Mouse (Mus musculus): ENCODE measurements around the gene Plekhh3.

Plekhh3 gene

GRCm38 (mm10) chr11:101170811-101171610 is at the start of gene Plekhh3:
Plekhh3 (minus strand) TSS chr11:101171351.
- in situ Hi-C loops (cut with MboI): no loop called here

DNA sequence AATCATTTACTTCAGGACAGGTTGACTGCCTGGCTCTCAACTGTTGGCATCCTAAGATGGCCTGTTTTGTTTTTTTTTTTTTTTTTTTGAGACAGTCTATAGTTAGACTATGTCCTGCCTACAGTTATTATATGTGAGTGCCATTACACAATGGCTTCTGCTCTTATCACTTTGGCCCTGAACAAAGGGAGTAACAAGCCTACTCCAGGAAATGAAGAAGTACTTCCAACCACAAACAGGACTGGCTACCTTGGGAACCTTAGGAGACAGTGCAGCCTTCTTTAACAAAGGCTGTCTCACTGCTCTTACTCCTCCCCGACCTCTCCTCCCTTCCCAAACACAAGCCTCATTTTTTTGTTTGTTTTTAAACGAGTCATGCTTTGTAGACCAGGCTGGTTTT is 49.7 kb upstream of the Plekhh3 start:
- in situ Hi-C loops (cut with MboI): no loop called here

- in situ Hi-C loops (cut with MboI): no loop called here
These were observed 47.4 kb upstream of the Plekhh3 start for GRCm38 (mm10) chr11:101218436-101219055.

DNA sequence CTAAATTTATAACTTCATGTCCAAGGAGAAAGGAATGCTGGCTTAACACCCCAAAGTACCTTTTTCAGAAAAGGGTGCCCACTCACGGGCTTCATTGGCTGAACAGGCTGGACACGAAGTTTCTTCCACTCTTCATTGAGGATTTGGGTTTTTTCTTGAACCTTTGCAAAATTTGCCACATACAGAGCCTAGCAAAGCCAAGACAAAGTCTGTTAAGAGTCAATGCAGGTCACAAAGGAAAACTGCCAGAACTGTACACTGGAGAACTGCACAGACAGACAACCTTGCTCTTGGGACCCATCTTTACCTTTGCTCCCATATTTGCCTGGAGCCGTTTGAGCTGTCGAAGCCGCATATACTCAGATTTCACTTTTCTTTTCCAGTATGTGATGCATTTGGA is 45.8 kb upstream of the Plekhh3 start:
- in situ Hi-C loops (cut with MboI): no loop called here

- in situ Hi-C loops (cut with MboI): loop anchor here (5.0 kb wide), 1 partner anchor 35 kb away; the partner anchor contains the start of gene Ramp2
These were observed 40.8 kb upstream of the Plekhh3 start for GRCm38 (mm10) chr11:101211970-101212369.

DNA sequence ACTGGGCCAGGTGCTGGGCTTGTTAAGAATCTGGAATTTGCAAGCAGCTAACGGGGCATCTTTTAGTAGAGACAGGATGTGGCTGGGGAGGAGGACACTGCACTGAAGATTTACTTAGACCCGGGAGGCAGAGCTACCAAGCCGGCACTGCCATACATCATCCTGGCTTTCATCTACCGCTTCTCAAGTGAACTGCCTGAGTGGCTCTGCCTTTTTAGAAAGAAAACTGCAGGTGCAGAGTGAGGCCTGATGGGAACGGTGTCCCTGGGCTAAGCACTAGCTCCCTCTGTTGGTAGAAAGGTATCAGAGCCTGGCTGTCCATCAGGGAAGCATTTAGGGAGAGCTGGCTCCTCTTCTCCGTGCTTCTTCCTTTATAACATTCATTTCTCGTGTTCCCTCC is 29.8 kb upstream of the Plekhh3 start:
- in situ Hi-C loops (cut with MboI): no loop called here

- in situ Hi-C loops (cut with MboI): no loop called here
These were observed 28.4 kb upstream of the Plekhh3 start for GRCm38 (mm10) chr11:101199555-101199954.

DNA sequence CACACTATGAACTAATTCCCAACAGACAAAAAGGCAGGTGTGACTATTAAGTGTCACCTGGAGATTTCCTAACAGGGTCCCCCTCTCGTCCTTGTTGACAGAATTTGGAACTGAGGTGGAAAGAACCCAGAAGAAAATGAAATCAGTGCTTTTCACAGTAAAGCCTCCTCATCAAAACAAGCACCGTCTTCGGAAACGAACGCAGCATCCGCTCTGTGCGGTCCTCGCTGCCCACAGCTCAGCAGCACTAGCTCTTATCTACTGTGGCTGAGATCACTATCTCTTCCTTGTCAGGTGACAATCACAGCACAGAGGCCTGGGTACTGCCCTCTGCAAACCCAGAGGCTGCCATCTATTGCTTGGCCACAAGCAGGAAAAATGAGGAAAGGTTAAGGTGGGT is 25.0 kb upstream of the Plekhh3 start:
- in situ Hi-C loops (cut with MboI): no loop called here

- in situ Hi-C loops (cut with MboI): no loop called here
These were observed 24.4 kb upstream of the Plekhh3 start for GRCm38 (mm10) chr11:101195571-101195970.

- in situ Hi-C loops (cut with MboI): no loop called here
These were observed 23.9 kb upstream of the Plekhh3 start for GRCm38 (mm10) chr11:101195101-101195500.

GRCm38 (mm10) chr11:101194643-101195042 is 23.5 kb upstream of the Plekhh3 start:
- in situ Hi-C loops (cut with MboI): no loop called here

DNA sequence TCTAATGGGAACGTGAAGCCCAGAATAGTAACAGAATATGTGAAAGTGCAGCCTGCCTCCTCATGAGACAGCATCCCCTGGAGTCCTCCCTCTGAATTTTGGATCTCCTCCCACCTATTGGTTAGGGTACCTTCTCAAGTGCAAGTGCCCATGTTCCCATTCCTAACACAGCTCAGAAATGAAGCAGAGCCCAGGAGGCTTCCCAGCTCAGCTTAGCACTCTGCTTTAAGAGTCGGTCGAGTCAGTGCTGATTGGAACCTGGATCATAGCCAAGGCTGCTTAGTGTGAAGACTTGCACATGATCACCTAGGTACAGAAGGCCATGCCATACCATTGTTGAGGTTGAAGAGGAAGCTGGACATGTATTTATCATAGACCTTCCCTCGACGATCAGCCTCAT is 23.0 kb upstream of the Plekhh3 start:
- in situ Hi-C loops (cut with MboI): no loop called here

DNA sequence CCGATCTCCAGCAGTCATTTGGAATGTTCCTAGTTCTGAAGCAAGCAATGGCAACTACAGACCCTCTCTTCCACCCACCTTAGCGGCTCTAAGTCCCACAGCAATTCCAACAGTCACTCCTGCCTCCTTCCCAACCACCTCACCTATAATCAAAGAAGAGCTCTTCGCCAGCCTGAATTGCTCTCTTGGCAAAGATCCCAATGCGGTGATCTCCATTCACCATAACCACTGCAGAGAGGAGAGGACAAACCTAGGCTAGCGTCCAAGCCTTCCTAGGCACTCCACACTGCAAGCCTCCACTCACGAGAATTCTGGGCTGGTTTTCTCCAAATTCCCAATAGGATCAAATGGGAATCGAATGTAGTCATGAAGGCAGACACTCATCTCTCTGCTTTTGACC is 21.9 kb upstream of the Plekhh3 start:
- in situ Hi-C loops (cut with MboI): no loop called here

DNA sequence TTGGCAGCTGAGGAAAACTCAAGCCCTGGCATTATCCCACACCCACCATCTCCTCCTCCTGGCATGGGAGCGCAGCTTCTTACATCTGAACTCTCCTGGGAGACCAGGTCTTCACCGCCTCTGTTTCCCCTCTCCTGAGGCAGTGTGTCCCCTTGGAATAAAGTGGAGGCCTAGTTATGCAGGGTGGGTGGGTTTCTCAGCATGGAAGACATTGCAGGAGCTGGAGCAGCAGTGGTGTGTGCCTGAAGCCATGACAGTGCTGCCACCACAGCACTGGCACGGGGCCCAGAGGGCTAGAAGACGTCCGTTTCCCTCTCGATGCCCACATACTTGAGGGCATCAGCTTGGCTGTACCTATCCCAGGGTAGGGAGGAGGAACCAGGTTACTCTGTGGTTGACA is 21.5 kb upstream of the Plekhh3 start:
- in situ Hi-C loops (cut with MboI): no loop called here

GRCm38 (mm10) chr11:101191919-101192470 is 20.8 kb upstream of the Plekhh3 start:
- in situ Hi-C loops (cut with MboI): no loop called here

- in situ Hi-C loops (cut with MboI): no loop called here
These were observed 20.1 kb upstream of the Plekhh3 start for GRCm38 (mm10) chr11:101190913-101191907.

GRCm38 (mm10) chr11:101190181-101190912 is 19.2 kb upstream of the Plekhh3 start:
- in situ Hi-C loops (cut with MboI): no loop called here

- in situ Hi-C loops (cut with MboI): no loop called here
These were observed 18.5 kb upstream of the Plekhh3 start for GRCm38 (mm10) chr11:101189495-101190180.

DNA sequence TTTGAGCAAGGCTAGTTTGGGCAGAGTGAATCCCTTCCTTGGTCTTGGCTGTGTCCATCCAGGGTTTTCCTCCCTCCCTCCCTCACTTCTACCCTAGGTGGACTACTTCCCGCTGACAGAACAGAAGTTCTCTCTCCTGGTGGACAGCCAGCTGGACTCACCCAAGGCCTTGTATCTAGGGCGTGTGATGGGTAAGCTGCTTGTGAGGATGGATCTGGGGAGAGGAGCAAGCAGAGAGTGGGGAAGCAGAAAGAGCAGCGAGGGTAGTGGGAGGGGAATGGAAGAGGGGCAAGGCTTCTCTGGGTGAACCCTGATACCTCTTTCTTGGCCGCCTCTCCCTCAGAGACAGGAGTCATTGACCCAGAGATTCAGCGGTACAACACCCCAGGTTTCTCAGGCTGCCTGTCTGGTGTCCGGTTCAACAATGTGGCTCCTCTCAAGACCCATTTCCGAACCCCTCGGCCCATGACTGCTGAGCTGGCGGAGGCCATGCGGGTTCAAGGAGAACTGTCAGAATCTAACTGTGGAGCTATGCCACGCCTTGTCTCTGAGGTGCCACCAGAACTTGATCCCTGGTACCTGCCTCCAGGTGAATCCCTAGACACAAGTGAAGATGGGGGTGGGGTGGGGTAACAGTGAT is 17.1 kb upstream of the Plekhh3 start:
- in situ Hi-C loops (cut with MboI): no loop called here

GRCm38 (mm10) chr11:101187541-101187940 is 16.4 kb upstream of the Plekhh3 start:
- in situ Hi-C loops (cut with MboI): no loop called here
